Mouse (Mus musculus) neural tube, embryonic 11.5 days (tissue): ENCODE measurements around the gene Styx. TPM values are rescaled to one million over a fixed set of nuclear protein-coding genes. Genes with fewer than 3 reads are reported as not detected.

ENCODE experiments used
- ATAC-seq: fragments of 200-750 bp; cut with Nextera tagmentation; 2 replicates; pipeline ENCODE4 v1.8.0; 2017; ENCODE audit warnings: moderate number of reproducible peaks, mild to moderate bottlenecking, moderate TSS enrichment, moderate library complexity; ENCODE audit not compliant: insufficient read depth, low FRiP score, low TSS enrichment
- DNase-seq: peaks from one replicate; pipeline ENCODE4 v3.0.0-alpha.2; 2015; ENCODE audit warnings: low spot score
- H3K27ac ChIP-seq: fragments of 300-500 bp; sonication (generic); 2 replicates; pipeline ENCODE4 v1.5.1; 2014; ENCODE audit warnings: low read depth, mild to moderate bottlenecking, low read length
- H3K27me3 ChIP-seq: fragments of 300-500 bp; sonication (generic); 2 replicates; pipeline ENCODE4 v1.6.1; 2014; ENCODE audit warnings: mild to moderate bottlenecking, low read length, mixed read lengths; ENCODE audit not compliant: control insufficient read depth, insufficient read depth
- H3K36me3 ChIP-seq: fragments of 300-500 bp; sonication (generic); 2 replicates; pipeline ENCODE4 v1.6.1; 2014; ENCODE audit warnings: mild to moderate bottlenecking, low read length, moderate library complexity, mixed read lengths; ENCODE audit not compliant: control insufficient read depth, insufficient read depth
- H3K4me1 ChIP-seq: fragments of 300-500 bp; sonication (generic); 2 replicates; pipeline ENCODE4 v1.6.1; 2014; ENCODE audit warnings: low read length, mixed read lengths; ENCODE audit not compliant: control insufficient read depth, insufficient read depth
- H3K4me2 ChIP-seq: fragments of 300-500 bp; sonication (generic); 2 replicates; pipeline ENCODE4 v1.6.1; 2014; ENCODE audit warnings: low read depth, mild to moderate bottlenecking, moderate library complexity
- H3K4me3 ChIP-seq: fragments of 300-500 bp; sonication (generic); 2 replicates; pipeline ENCODE4 v1.5.1; 2014; ENCODE audit warnings: low read depth, low read length
- H3K9ac ChIP-seq: fragments of 300-500 bp; sonication (generic); 2 replicates; pipeline ENCODE4 v1.6.1; 2014; ENCODE audit warnings: mild to moderate bottlenecking, low read length
- H3K9me3 ChIP-seq: fragments of 300-500 bp; sonication (generic); 2 replicates; pipeline ENCODE4 v1.6.1; 2016; ENCODE audit warnings: low read length; ENCODE audit not compliant: control insufficient read depth
- WGBS: fragments of 180-500 bp; shearing (Covaris S2); extraction: QIAGEN DNeasy Blood & Tissue Kit; methylation state at CpG from one replicate; pipeline ENCODE4 v1.1.7; 2014; 5-methylcytosine and 5-hydroxymethylcytosine counted together
- polyA plus RNA-seq: library from polyadenylated mRNA; unstranded; fragments of >200 nt; fragmentation: Nextera tagmentation; extraction: Ambion mirVana; gene quantifications from 2 replicates; pipeline ENCODE4 v1.2.1, GENCODE M21; 2014

Gene Styx
- polyA plus RNA-seq, 1 experiment from 2014 or later = 35.6 TPM

DNA sequence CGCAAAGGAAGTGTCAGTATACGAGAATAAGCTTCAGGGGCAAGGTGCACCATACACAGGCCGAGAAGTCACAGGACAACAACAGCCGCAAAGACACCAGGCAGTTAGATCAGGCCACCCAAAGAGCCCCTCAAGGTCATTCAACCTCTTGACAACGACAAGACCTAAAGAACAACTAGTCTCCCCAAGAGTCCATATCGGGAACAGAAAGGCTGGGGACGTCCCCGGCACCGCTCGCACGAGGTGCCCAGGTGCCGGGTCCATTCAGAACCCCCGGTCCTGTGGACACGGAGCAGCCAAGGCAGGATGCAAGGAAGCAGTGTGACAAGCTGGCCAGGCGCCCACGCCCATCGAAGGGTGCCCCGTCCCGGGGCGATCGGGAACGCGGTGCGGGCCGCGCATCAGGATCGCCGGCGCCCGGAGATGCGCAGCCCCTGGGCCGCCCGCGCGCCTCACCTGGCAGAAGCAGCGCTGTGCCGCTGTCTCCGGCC, 32.9 kb upstream of the Styx start:
- DNase-seq (no peak), ATAC-seq (no peak; the same call in 1 of the 2 replicates)
- Histone ChIP-seq H3K4me1 (peaks cover 5% of the 10 kb centered on the region), H3K27ac (peak overlapping the region; percentile 63), H3K9ac (peak overlapping the region; percentile 92), H3K36me3 (no peaks in the 10 kb centered on the region), H3K9me3 (no peaks in the 10 kb centered on the region), H3K27me3 (no peaks in the 10 kb centered on the region), H3K4me2 (peak overlapping the region; percentile 79), H3K4me3 (peak overlapping the region; percentile 87)
- under 1% methylated on average over 38 of the region's 38 CpGs for WGBS

DNA sequence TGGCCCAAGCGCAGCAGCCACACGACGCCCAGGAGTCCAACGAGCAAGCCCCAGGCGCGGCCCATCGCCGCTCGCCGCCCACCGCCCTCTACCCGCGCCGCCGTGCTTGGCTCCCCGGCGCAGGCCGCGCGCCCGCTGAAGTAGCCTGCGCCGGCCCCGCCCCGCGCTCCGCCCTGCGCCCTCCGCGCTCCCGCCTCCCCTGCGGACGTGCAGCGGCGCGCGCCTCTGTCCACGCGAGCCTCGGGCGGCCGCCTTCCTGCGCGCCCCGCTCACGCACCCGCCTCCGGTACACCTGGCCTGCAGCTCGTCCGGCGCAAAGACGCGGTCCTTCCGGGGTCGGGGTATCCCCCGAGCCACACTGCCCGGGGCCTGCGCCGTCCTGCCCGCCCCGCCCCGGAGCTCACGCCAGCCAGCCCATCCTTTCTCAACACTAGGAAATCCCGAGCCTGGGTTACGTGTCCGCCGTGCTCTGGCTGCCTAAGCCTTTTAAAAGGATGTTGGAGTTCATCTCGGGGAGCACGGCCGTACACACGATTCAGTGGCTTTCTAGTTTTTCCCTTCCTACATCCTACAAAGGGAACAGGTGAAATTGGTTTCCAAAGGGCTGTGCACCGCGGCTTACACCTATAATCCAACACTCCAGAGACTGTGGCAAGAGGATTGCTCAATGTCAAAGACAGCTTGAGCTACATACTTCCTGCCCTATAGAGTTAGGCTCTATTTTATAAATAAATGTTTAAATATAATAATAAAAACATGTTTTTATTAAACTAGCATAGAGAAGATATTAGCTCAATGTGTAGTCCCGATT, 32.3 kb upstream of the Styx start, which contains the start of gene Ero1l:
TSS of gene Ero1l (minus strand) at position 346 of the 811 bp plus-strand sequence.
- no peaks in the 10 kb centered on the region for H3K9me3 ChIP-seq
- peak within 1 kb of the TSS; percentile 92 for H3K9ac ChIP-seq
- peak; percentile 89 for DNase-seq
- peak within 1 kb of the TSS; percentile 87 for H3K4me3 ChIP-seq
- ATAC-seq = peak; percentile 95
- H3K4me2 ChIP-seq = peak within 1 kb of the TSS; percentile 79
- no peaks in the 10 kb centered on the region for H3K36me3 ChIP-seq
- no peaks in the 10 kb centered on the region for H3K27me3 ChIP-seq
- 3% methylated on average over 32 of the region's 74 CpGs for WGBS
- H3K4me1 ChIP-seq = peaks cover 5% of the 10 kb centered on the region
- H3K27ac ChIP-seq = peak within 1 kb of the TSS; percentile 63

DNA sequence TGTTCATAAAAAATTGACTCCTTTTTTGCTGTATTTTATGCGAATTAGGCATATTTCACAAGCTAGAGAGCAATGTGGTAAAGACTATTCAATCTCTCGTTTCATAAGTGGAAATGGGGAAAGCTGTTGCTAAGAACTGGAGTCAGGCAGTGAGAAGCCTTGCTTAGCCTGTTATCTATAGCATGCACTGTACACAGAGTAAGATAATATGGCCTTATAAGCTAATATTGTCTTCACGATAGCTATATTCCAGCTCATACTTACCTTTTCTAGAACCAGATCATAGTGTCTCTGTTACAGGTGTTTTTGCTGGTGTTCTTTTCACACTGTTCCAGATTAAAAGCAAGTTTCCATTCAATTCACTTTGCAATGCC, 31.7 kb upstream of the Styx start:
- WGBS = 72% methylated on average over 3 of the region's 3 CpGs
- no peak overlapping the region; the same call in 1 of the 2 replicates for H3K4me2 ChIP-seq

DNA sequence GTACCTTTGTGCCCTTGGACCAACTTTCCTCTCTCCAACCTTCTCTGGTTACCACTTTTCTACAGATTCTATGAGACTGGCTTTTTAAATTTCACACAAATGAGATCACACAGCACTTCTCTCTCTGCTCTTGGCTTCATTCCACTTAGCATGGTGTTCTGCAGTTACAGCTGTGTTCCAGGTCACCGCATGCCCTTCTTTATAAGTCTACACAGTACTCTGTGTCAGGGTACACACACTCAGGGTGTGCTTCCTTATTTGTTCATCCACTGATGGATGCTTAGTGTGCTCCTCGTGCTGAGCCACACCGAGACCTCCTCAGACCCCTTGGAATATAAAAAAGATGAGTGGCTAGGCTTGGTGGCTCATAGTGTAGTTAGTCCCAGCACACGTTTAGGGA, 30.8 kb upstream of the Styx start:
- H3K27ac ChIP-seq = no peak overlapping the region
- WGBS = 80% methylated on average over 4 of the region's 4 CpGs
- peaks cover 5% of the 10 kb centered on the region for H3K4me1 ChIP-seq
- H3K9me3 ChIP-seq = no peaks in the 10 kb centered on the region
- no peak overlapping the region for H3K4me3 ChIP-seq
- ATAC-seq (no peak), DNase-seq (no peak)
- H3K4me2 ChIP-seq = no peak overlapping the region
- no peaks in the 10 kb centered on the region for H3K27me3 ChIP-seq
- H3K36me3 ChIP-seq = no peaks in the 10 kb centered on the region
- no peak overlapping the region for H3K9ac ChIP-seq

More for the DNA sequence above, 31.7 kb upstream of the Styx start:
- Histone ChIP-seq H3K4me3 (no peak overlapping the region), H3K9ac (no peak overlapping the region), H3K27ac (no peak overlapping the region), H3K9me3 (no peaks in the 10 kb centered on the region), H3K4me1 (peaks cover 5% of the 10 kb centered on the region), H3K27me3 (no peaks in the 10 kb centered on the region), H3K36me3 (no peaks in the 10 kb centered on the region)
- ATAC-seq = no peak
- no peak for DNase-seq

DNA sequence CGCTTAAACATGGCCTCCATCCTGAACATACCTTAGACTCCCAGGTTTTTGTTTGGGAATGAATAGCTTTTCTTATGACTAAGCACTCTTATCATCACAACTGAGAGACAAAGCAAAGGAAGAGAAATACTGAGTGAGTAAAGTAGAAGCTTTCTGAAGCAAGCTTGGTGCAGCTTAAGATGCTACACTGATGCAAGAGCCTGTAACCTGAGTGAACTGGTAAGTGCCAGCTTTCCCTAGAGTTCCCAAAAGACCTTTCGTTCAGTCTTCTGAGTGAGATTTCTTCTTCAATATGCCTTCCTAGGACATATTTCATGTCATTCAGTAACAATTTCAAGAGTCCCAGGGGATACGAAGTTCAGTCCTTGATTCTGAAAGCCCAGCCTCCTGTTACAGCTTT, 29.8 kb upstream of the Styx start:
- ATAC-seq = no peak
- WGBS = 87% methylated on average over 3 of the region's 3 CpGs

DNA sequence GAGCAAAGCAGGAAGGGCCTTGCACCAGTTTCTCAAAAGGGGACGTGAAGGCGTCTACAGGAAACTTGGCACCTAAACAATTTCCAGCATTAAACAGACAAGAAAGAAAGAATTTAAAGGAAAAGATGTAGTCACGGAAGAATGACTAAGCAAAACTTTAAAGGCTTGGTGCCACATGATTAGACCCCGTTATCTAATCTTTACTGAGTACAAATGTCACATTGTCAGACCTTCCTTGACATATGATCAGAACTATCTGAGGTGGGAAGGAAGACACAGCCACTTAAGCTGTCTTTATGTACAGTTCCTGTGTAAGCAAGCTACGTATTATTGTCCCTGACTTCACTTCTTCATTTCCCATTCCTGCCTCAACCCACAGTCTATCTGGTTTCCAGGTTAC, 29.3 kb upstream of the Styx start:
- Histone ChIP-seq H3K4me2 (no peak overlapping the region), H3K4me3 (no peak overlapping the region), H3K4me1 (peaks cover 5% of the 10 kb centered on the region), H3K27me3 (no peaks in the 10 kb centered on the region), H3K36me3 (no peaks in the 10 kb centered on the region), H3K9ac (no peak overlapping the region), H3K9me3 (no peaks in the 10 kb centered on the region), H3K27ac (no peak overlapping the region)
- ATAC-seq (no peak), DNase-seq (no peak)
- 83% methylated on average over 5 of the region's 5 CpGs for WGBS

More for the DNA sequence above, 29.8 kb upstream of the Styx start:
- H3K9ac ChIP-seq = no peak overlapping the region
- H3K27ac ChIP-seq = no peak overlapping the region
- H3K4me3 ChIP-seq = no peak overlapping the region
- DNase-seq = no peak
- H3K4me2 ChIP-seq = no peak overlapping the region
- no peaks in the 10 kb centered on the region for H3K9me3 ChIP-seq
- no peaks in the 10 kb centered on the region for H3K36me3 ChIP-seq
- H3K4me1 ChIP-seq = peaks cover 5% of the 10 kb centered on the region
- H3K27me3 ChIP-seq = no peaks in the 10 kb centered on the region

DNA sequence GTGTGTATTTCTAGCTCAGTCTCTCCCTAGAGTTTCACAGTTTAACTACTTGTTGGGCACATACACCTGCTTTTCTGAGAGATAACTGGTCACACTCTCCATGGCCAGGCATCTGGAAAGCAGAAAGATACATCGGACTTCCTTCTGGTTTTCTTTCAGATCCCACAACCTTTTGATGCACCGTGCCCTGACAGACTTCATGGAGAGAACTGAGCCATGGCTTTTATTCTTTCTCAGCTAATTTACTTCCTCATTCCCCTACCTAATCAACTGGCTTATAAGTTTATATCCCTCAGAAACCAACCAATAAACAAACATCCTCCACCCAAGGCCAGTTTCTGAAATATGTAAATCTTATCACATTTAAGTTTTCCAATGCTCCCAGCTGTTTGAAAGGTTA, 28.4 kb upstream of the Styx start:
- Histone ChIP-seq H3K4me2 (no peak overlapping the region), H3K4me3 (no peak overlapping the region), H3K9ac (no peak overlapping the region), H3K27ac (no peak overlapping the region), H3K36me3 (no peaks in the 10 kb centered on the region), H3K9me3 (no peaks in the 10 kb centered on the region), H3K4me1 (peaks cover under 1% of the 10 kb centered on the region), H3K27me3 (no peaks in the 10 kb centered on the region)
- DNase-seq (no peak), ATAC-seq (no peak)
- 87% methylated on average over 2 of the region's 2 CpGs for WGBS

DNA sequence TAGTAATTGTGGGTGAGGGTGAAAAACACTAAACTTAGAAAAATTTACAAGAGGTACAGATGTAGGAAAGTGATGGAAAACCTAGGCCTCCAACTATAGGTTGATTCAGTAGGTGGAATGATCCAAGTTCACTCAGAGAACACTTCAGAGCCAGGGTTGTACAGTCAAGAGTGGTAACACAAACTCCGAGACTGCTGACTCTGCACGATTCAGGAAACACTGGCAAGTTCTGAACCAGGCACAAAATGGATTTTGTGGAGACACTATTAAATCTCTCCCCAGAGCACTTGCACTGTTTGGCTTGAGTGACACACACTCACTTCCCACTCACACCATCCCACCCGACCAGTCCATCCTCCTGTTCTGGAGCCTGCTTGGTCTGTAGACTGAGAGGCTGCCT, 27.6 kb upstream of the Styx start:
- Histone ChIP-seq H3K4me2 (no peak overlapping the region), H3K27ac (no peak overlapping the region), H3K36me3 (no peaks in the 10 kb centered on the region), H3K4me1 (no peaks in the 10 kb centered on the region), H3K4me3 (no peak overlapping the region), H3K9me3 (no peaks in the 10 kb centered on the region), H3K27me3 (no peaks in the 10 kb centered on the region), H3K9ac (no peak overlapping the region)
- DNase-seq (no peak), ATAC-seq (no peak)
- WGBS = 90% methylated on average over 3 of the region's 3 CpGs

DNA sequence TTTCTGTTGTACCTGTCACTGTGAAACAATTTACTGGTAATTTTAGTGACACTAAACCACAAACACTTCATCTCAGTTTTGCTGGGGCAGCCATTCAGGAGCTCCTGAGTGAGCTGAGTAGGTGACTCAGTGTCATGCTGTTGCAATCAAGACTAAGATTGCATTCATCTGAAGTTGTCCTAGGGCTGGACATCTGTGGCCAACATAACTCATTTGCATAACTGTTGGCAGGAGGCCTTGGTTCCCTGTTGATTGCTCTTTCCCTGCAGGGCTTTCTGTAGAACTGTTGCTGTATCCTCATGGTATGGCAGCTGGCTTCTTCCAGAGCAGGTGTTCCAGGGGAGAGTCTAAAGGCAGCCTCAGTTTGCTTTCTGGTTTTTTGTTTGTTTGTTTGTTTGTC, 25.4 kb upstream of the Styx start:
- Histone ChIP-seq H3K27ac (no peak overlapping the region), H3K36me3 (no peaks in the 10 kb centered on the region), H3K4me2 (no peak overlapping the region), H3K27me3 (no peaks in the 10 kb centered on the region), H3K4me3 (no peak overlapping the region), H3K4me1 (no peaks in the 10 kb centered on the region), H3K9ac (no peak overlapping the region), H3K9me3 (no peaks in the 10 kb centered on the region)
- DNase-seq (no peak), ATAC-seq (no peak)
